Comparison of ENCODE assay signal across 8 mouse cellular contexts in genomic region chr1:163150203-163150855, GRCm38 (mm10).
DNase-seq lines count a peak whose midpoint lies in the region; ATAC-seq and TF ChIP-seq lines count a peak whose summit lies in the region.

No protein-coding gene starts in this region.

- H3K4me2 ChIP-seq in liver, embryonic 11.5 days: no peak overlapping the region
- peak overlapping the region; percentile 57 for H3K4me2 ChIP-seq in hindbrain, embryonic 16.5 days (ENCODE audit: low read length)

- no peak; the same call in 1 of the 2 replicates for ATAC-seq in liver, embryonic 11.5 days (replicated peaks; ENCODE audit: low FRiP score)
- peak; percentile 99 for ATAC-seq in common myeloid progenitor, adult 5-6 weeks (replicated peaks; ENCODE audit: low read depth, poor library complexity, severe bottlenecking)
- peak; percentile 100 for ATAC-seq in hindbrain, embryonic 16.5 days
- peak; percentile 87 for ATAC-seq in megakaryocyte-erythroid progenitor cell, adult 5-6 weeks (replicated peaks; ENCODE audit: low FRiP score, low TSS enrichment, poor library complexity, severe bottlenecking)

- H3K4me1 ChIP-seq in liver, adult 2 months (ENCODE audit: control insufficient read depth, insufficient read depth, low read length): no peaks in the 10 kb centered on the region
- H3K4me1 ChIP-seq in liver, embryonic 11.5 days (replicated peaks; ENCODE audit: control insufficient read depth, insufficient read depth, low read length): no peaks in the 10 kb centered on the region
- H3K4me1 ChIP-seq in hindbrain, embryonic 16.5 days (ENCODE audit: control insufficient read depth, insufficient read depth, low read depth, low read length): no peaks in the 10 kb centered on the region

- peak; percentile 65 for DNase-seq in liver, adult 2 months (ENCODE audit: extremely low read depth, low read depth, low spot score)
- DNase-seq in liver, embryonic 11.5 days (ENCODE audit: low spot score): no peak
- DNase-seq in gastrocnemius, adult 8-10 months (ENCODE audit: low spot score in 2 of 2): peak; percentile 47 to 54
- peak; percentile 47 to 65 for DNase-seq in layer of hippocampus, postnatal 36 days
- DNase-seq in right cerebral cortex, postnatal 36 days (ENCODE audit: low spot score in 2 of 2): peak; percentile 43 to 60

- no peak overlapping the region for H3K9ac ChIP-seq in liver, adult 2 months (ENCODE audit: low read depth, low read length)
- no peak overlapping the region for H3K9ac ChIP-seq in liver, embryonic 11.5 days (ENCODE audit: low read depth, low read length)
- H3K9ac ChIP-seq in hindbrain, embryonic 16.5 days (ENCODE audit: low read depth, low read length): peak overlapping the region; percentile 56; the same call in 1 of the 2 replicates

- no peaks in the 10 kb centered on the region for H3K36me3 ChIP-seq in liver, adult 2 months (ENCODE audit: control insufficient read depth, insufficient read depth, low read length)
- no peaks in the 10 kb centered on the region for H3K36me3 ChIP-seq in liver, embryonic 11.5 days (ENCODE audit: control insufficient read depth, insufficient read depth, low read length)
- H3K36me3 ChIP-seq in hindbrain, embryonic 16.5 days (ENCODE audit: control insufficient read depth, insufficient read depth, low read length): no peaks in the 10 kb centered on the region

- H3K4me3 ChIP-seq in liver, adult 2 months (ENCODE audit: insufficient read depth, low read depth, low read length): no peak overlapping the region
- no peak overlapping the region for H3K4me3 ChIP-seq in liver, embryonic 11.5 days (ENCODE audit: low read depth, low read length)
- H3K4me3 ChIP-seq in hindbrain, embryonic 16.5 days (ENCODE audit: low read length): peak overlapping the region; percentile 38

- TF ChIP-seq CTCF in liver, adult 2 months (IDR thresholded peaks at IDR 0.05; ENCODE audit: low read depth, low read length): peak; percentile 63

- H3K79me2 ChIP-seq in liver, adult 2 months (ENCODE audit: control insufficient read depth, insufficient read depth, low read length): no peaks in the 10 kb centered on the region

- TF ChIP-seq POLR2A in liver, adult 2 months (IDR thresholded peaks at IDR 0.05; ENCODE audit: extremely low read depth, insufficient read depth, low read length): no peak

- no peaks in the 10 kb centered on the region for H3K27me3 ChIP-seq in liver, adult 2 months (ENCODE audit: control insufficient read depth, insufficient read depth, low read length)
- no peaks in the 10 kb centered on the region for H3K27me3 ChIP-seq in liver, embryonic 11.5 days (replicated peaks; ENCODE audit: control insufficient read depth, insufficient read depth, low read length)
- H3K27me3 ChIP-seq in hindbrain, embryonic 16.5 days (replicated peaks; ENCODE audit: control insufficient read depth, insufficient read depth, low read length): no peaks in the 10 kb centered on the region

- H3K27ac ChIP-seq in liver, adult 2 months (replicated peaks; ENCODE audit: insufficient read depth, low read depth, low read length): no peak overlapping the region
- H3K27ac ChIP-seq in liver, embryonic 11.5 days (ENCODE audit: low read depth, low read length): no peak overlapping the region
- H3K27ac ChIP-seq in hindbrain, embryonic 16.5 days (ENCODE audit: low read depth, low read length): no peak overlapping the region

- H3K9me3 ChIP-seq in liver, embryonic 11.5 days (ENCODE audit: control insufficient read depth, low read length): no peaks in the 10 kb centered on the region
- no peaks in the 10 kb centered on the region for H3K9me3 ChIP-seq in hindbrain, embryonic 16.5 days (ENCODE audit: control insufficient read depth, low read length)

- 33% methylated on average over 13 of the region's 13 CpGs for WGBS in liver, adult 2 months
- 34% methylated on average over 13 of the region's 13 CpGs for WGBS in liver, embryonic 11.5 days
- 26% methylated on average over 13 of the region's 13 CpGs for WGBS in hindbrain, embryonic 16.5 days
